Mouse (Mus musculus): Measurements from ENCODE around the gene Hmbs. TPM values are rescaled to one million over a fixed set of nuclear protein-coding genes. Genes with fewer than 3 reads are reported as not detected.
"Not testable (repeated sequence)": the region's sequence is repeated elsewhere in the genome, so short reads cannot be mapped to it uniquely, and the experiment has no call there.

Gene Hmbs
- total and polyA plus RNA-seq, 3 experiments, result 80.6 to 92.6 (median 80.7) TPM

- peak; percentile 51 for DNase-seq
Observed at GRCm38 (mm10) chr9:44345570-44346433, 1.8 kb upstream of the Hmbs start.

GRCm38 (mm10) chr9:44343290-44343689 lies 738 bp downstream of the Hmbs start:
- DNase-seq, result peak; percentile 49

- DNase-seq, result no peak
Observed at GRCm38 (mm10) chr9:44342605-44343004, 1.4 kb downstream of the Hmbs start.

- DNase-seq, result no peak
Observed at GRCm38 (mm10) chr9:44342173-44342572, 1.9 kb downstream of the Hmbs start.

- DNase-seq, result no peak
Observed at GRCm38 (mm10) chr9:44341487-44341886, 2.5 kb downstream of the Hmbs start.

GRCm38 (mm10) chr9:44338574-44338973 lies 5.5 kb downstream of the Hmbs start:
- DNase-seq, result no peak

- no peak for DNase-seq
Observed at GRCm38 (mm10) chr9:44337436-44338169, 6.4 kb downstream of the Hmbs start.

GRCm38 (mm10) chr9:44336964-44337363 lies 7.1 kb downstream of the Hmbs start:
- DNase-seq, result no peak

- DNase-seq, result not testable (repeated sequence)
Observed at GRCm38 (mm10) chr9:44336513-44336912, 7.5 kb downstream of the Hmbs start.

- DNase-seq, result no peak
Observed at GRCm38 (mm10) chr9:44336093-44336406, 8.0 kb downstream of the Hmbs start.

GRCm38 (mm10) chr9:44335331-44336092 lies 8.5 kb downstream of the Hmbs start:
- peak; percentile 66 for DNase-seq

- peak; percentile 99 for DNase-seq
Observed at GRCm38 (mm10) chr9:44334396-44335330, 9.4 kb downstream of the Hmbs start, which contains the start of gene H2afx. TSS of gene H2afx (plus strand) at chr9:44334694.

GRCm38 (mm10) chr9:44332918-44333638 lies 10.9 kb downstream of the Hmbs start:
- no peak for DNase-seq

GRCm38 (mm10) chr9:44330736-44331135 lies 13.3 kb downstream of the Hmbs start:
- DNase-seq, result no peak

GRCm38 (mm10) chr9:44327926-44328325 lies 16.1 kb downstream of the Hmbs start:
- DNase-seq, result no peak

GRCm38 (mm10) chr9:44327064-44327711 lies 16.8 kb downstream of the Hmbs start:
- peak; percentile 44 for DNase-seq

- peak; percentile 90 for DNase-seq
Observed at GRCm38 (mm10) chr9:44326371-44327063, 17.5 kb downstream of the Hmbs start.

GRCm38 (mm10) chr9:44325768-44326370 lies 18.2 kb downstream of the Hmbs start, which contains the start of gene Dpagt1:
TSS of gene Dpagt1 (plus strand) at chr9:44326019.
- no peak for DNase-seq
